Mouse (Mus musculus) heart, embryonic 13.5 days (tissue): ENCODE measurements around the gene Sap18b. TPM values are rescaled to one million over a fixed set of nuclear protein-coding genes. Genes with fewer than 3 reads are reported as not detected.
A peak's percentile ranks its signal among the peaks of the same experiment; 100 is the strongest.

ENCODE experiments used
- ATAC-seq: fragments of 200-750 bp; cut with Nextera tagmentation; 2 replicates; pipeline ENCODE4 v1.8.0; 2017; ENCODE audit warnings: moderate TSS enrichment; ENCODE audit not compliant: insufficient number of reproducible peaks, low FRiP score, low TSS enrichment; ENCODE audit errors: extremely low read depth
- H3K27ac ChIP-seq: fragments of 300-500 bp; sonication (generic); replicated peaks from 2 replicates; pipeline ENCODE4 v1.5.1; 2015; ENCODE audit warnings: moderate library complexity, mild to moderate bottlenecking, inconsistent platforms
- H3K27me3 ChIP-seq: fragments of 300-500 bp; sonication (generic); replicated peaks from 2 replicates; pipeline ENCODE4 v1.6.1; 2015; ENCODE audit warnings: mild to moderate bottlenecking, inconsistent platforms
- H3K36me3 ChIP-seq: fragments of 300-500 bp; sonication (generic); 2 replicates; pipeline ENCODE4 v1.6.1; 2015; ENCODE audit warnings: mild to moderate bottlenecking, inconsistent platforms
- H3K4me1 ChIP-seq: fragments of 300-500 bp; sonication (generic); 2 replicates; pipeline ENCODE4 v1.6.1; 2015; ENCODE audit warnings: inconsistent platforms
- H3K4me2 ChIP-seq: fragments of 300-500 bp; sonication (generic); 2 replicates; pipeline ENCODE4 v1.6.1; 2015; ENCODE audit warnings: inconsistent platforms, mild to moderate bottlenecking, moderate library complexity
- H3K4me3 ChIP-seq: fragments of 300-500 bp; sonication (generic); 2 replicates; pipeline ENCODE4 v1.5.1; 2015; ENCODE audit warnings: moderate library complexity, mild to moderate bottlenecking, inconsistent platforms
- H3K9ac ChIP-seq: fragments of 300-500 bp; sonication (generic); 2 replicates; pipeline ENCODE4 v1.6.1; 2015; ENCODE audit warnings: inconsistent platforms, mild to moderate bottlenecking, moderate library complexity
- H3K9me3 ChIP-seq: fragments of 300-500 bp; sonication (generic); 2 replicates; pipeline ENCODE4 v1.6.1; 2016; ENCODE audit warnings: inconsistent platforms
- WGBS: fragments of 180-500 bp; shearing (Covaris S2); methylation state at CpG from one replicate; pipeline ENCODE4 v1.1.7; 2015; ENCODE audit warnings: mixed read lengths; 5-methylcytosine and 5-hydroxymethylcytosine counted together
- polyA plus RNA-seq: library from polyadenylated mRNA; unstranded; fragments of >200 nt; fragmentation: Nextera tagmentation; extraction: Ambion mirVana; gene quantifications from 2 replicates; pipeline ENCODE4 v1.2.1, GENCODE M21; 2015

Gene Sap18b
- polyA plus RNA-seq, 1 experiment from 2014 or later: 255 TPM

DNA sequence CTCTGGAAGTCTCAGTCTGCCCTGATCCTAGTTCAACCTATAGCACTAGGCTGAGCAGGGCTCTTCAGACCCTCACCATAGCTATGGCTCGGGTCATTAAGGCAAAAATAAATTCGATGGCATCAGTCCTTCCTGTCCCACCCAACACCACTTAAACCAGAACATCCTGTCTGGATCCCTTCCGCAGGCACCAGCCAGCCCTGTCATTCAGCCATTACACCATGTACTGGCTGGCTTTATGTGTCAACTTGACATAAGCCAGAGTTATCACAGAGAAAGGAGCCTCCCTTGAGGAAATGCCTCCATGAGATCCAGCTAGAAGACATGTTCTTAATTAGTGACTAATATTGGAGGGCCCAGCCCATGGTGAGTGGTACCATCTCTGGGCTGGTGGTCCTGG lies 2.4 kb upstream of the Sap18b start:
- H3K4me2 ChIP-seq: no peak overlapping the region
- no peak for ATAC-seq
- no peaks in the 10 kb centered on the region for H3K36me3 ChIP-seq
- H3K27ac ChIP-seq: peak overlapping the region; percentile 59
- 19% methylated on average over 3 of the region's 3 CpGs for WGBS
- no peak overlapping the region for H3K9ac ChIP-seq
- peaks cover 27% of the 10 kb centered on the region for H3K4me1 ChIP-seq
- H3K4me3 ChIP-seq: no peak overlapping the region
- H3K27me3 ChIP-seq: no peaks in the 10 kb centered on the region
- no peaks in the 10 kb centered on the region for H3K9me3 ChIP-seq

DNA sequence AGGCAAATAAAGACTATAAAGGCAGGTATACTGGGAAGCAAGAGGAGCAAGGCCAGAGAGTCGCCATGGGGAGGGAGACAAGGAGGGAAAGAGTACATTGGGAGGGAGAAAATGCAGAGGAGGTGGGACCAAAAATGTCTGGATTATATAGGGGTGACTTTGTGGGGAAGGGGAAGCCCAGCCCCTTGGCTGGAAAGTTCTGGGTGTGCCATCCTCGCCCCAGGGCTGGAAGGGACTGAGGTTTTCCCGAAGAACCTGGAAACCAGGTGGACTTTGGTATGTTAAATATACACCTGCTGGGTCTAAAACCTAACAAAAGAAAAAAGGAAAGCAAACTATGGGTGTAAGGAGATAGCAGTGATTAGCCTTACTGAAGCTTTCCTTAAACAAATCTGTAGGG lies 5.0 kb downstream of the Sap18b start:
- Histone ChIP-seq H3K4me2 (no peak overlapping the region), H3K27ac (no peak overlapping the region), H3K4me3 (no peak overlapping the region), H3K4me1 (peaks cover 28% of the 10 kb centered on the region), H3K27me3 (no peaks in the 10 kb centered on the region), H3K36me3 (no peaks in the 10 kb centered on the region), H3K9me3 (no peaks in the 10 kb centered on the region), H3K9ac (no peak overlapping the region)
- ATAC-seq: no peak
- WGBS: 80% methylated on average over 3 of the region's 3 CpGs

DNA sequence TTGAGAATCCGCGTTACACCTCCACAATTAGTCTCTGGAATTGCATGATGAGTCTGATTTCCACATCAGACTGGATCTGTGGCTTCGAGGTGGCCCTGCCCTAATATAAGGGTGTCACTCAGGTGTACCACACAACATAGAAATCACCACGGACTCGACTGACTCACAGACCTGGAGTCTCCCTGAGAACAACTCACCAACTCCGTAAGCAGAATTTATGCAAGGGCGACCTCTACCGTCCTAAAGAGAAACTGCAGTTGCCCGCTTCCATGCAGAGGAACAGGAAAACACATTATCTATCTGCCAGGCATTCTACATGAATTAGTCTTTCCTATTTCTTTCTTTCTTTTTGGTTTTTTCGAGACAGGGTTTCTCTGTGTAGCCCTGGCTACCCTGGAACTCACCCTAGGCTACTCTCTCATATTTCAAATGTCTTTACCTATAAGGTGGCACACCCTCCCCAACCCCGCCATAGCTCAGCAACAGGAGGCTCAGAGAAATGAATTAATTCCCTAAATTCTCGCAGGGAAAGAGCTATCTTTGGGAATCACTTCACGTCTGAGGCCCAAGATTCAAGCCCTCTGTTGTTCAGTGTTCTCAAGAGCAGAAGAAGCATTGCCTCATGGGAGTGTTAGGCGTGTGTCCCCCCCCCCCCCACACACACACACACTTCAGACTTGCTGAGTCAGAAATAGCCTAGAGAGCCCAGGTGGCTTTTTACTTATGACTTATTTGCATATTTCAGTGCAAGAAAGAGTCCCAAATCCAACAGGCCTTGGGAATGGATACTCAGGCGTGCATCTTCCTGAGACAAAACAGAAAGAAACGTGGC lies 7.7 kb downstream of the Sap18b start:
- Histone ChIP-seq H3K36me3 (peaks cover 14% of the 10 kb centered on the region), H3K27ac (peak overlapping the region; percentile 51), H3K4me3 (peak overlapping the region; percentile 50), H3K4me2 (peak overlapping the region; percentile 74), H3K4me1 (peaks cover 24% of the 10 kb centered on the region), H3K27me3 (no peaks in the 10 kb centered on the region), H3K9ac (peak overlapping the region; percentile 73), H3K9me3 (no peaks in the 10 kb centered on the region)
- WGBS: 15% methylated on average over 16 of the region's 16 CpGs
- peak; percentile 42; the same call in 1 of the 2 replicates for ATAC-seq

DNA sequence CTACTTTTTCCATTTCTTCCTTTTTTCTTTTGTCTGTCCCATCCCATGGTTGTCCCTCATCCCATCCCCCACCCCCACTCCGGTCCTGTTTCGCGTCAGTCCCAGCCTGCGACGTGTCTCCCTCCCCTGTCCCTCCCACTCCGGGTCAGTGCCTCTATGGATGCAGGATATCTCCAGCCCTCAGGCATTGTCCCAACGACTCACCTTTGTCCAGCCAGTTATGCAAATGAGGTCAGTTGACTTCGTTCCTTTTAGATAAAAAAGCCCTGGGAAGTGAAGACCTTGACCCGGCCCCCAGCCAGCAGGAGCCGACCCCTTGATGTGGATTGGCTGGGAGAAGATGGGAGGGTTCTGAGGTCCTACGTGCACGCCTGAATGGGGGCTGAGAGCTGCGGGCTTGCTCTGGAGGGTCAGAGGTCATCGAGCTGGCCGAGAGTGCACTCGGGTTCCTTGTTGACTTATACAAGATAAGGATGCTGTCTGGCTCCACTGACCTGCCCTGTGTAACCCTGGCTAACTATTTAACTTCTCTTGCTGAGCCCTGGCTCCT lies 8.4 kb downstream of the Sap18b start:
- ATAC-seq: peak; percentile 70
- no peaks in the 10 kb centered on the region for H3K9me3 ChIP-seq
- H3K36me3 ChIP-seq: peaks cover 14% of the 10 kb centered on the region
- H3K4me2 ChIP-seq: peak overlapping the region; percentile 74
- peak overlapping the region; percentile 51; the same call in 1 of the 2 replicates for H3K27ac ChIP-seq
- WGBS: 1% methylated on average over 16 of the region's 16 CpGs
- peaks cover 18% of the 10 kb centered on the region for H3K4me1 ChIP-seq
- peak overlapping the region; percentile 73 for H3K9ac ChIP-seq
- peak overlapping the region; percentile 50 for H3K4me3 ChIP-seq
- no peaks in the 10 kb centered on the region for H3K27me3 ChIP-seq

DNA sequence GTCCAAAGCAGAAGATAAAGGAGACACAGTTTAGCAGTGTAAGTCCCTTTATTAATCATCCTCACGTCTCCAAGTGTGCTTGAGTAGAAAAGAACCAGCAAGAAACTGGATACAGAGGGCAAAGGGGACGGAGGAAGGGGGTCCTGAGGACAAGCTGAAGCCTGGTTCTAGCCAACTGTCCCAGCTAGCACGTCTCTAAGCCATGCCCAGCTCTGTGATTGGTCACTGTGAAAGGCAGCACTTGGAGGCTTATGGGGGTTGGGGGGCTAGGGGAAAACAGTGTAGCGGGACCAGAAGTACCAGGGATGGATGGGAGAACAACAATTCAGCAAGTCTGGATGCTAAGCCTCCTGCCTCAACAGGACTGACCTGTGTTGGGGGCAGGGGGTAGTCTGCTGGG lies 10.7 kb downstream of the Sap18b start:
- H3K4me3 ChIP-seq: no peak overlapping the region
- H3K4me2 ChIP-seq: no peak overlapping the region
- ATAC-seq: no peak
- H3K9me3 ChIP-seq: no peaks in the 10 kb centered on the region
- 78% methylated on average over 4 of the region's 4 CpGs for WGBS
- H3K27me3 ChIP-seq: no peaks in the 10 kb centered on the region
- no peak overlapping the region for H3K9ac ChIP-seq
- no peak overlapping the region for H3K27ac ChIP-seq
- peaks cover 18% of the 10 kb centered on the region for H3K4me1 ChIP-seq
- H3K36me3 ChIP-seq: peaks cover 36% of the 10 kb centered on the region

DNA sequence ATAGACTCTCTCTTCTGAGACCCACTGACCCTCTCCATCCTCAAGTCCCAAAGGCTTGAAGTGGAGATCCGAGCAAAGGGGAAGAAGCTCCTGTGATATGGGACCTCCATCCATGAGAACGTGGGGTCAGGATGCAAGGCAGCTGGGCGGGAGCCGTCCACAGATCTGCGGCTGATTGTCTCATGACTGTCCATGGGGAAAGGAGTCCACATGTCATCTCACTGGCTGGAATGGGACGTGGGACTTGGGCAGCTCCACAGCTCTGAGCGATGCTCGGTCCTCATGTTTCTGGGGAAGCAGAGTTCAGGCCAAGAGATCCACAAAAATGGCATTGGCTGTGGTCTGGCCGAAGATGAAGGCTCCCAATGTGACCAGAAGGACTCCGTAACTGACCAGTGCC lies 12.1 kb downstream of the Sap18b start:
- H3K9ac ChIP-seq: no peak overlapping the region
- no peak overlapping the region for H3K4me2 ChIP-seq
- WGBS: 84% methylated on average over 10 of the region's 10 CpGs
- H3K4me3 ChIP-seq: no peak overlapping the region
- H3K27ac ChIP-seq: no peak overlapping the region
- H3K4me1 ChIP-seq: peaks cover 16% of the 10 kb centered on the region
- no peaks in the 10 kb centered on the region for H3K27me3 ChIP-seq
- H3K9me3 ChIP-seq: no peaks in the 10 kb centered on the region
- peaks cover 50% of the 10 kb centered on the region for H3K36me3 ChIP-seq
- ATAC-seq: no peak

DNA sequence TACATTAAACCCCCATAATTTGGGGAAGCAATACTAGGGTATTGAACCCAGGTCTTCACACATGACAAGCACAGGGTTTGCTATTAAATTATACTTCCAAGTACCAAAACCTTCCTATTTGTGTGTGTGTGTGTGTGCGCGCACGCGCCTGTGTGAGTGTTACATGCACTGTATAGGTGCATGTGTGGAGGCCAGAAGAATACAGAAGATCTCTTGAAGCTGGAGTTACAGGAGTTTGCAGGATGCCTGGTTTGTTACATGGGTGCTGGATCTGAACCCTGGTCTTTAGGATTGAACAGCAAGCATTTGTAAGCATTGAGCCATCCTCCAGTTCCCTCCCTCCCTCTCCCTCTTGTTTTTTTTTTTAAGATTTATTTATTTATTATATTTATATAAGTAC lies 14.1 kb downstream of the Sap18b start:
- no peak overlapping the region for H3K9ac ChIP-seq
- no peak overlapping the region for H3K4me3 ChIP-seq
- H3K4me1 ChIP-seq: no peaks in the 10 kb centered on the region
- peaks cover 68% of the 10 kb centered on the region for H3K36me3 ChIP-seq
- no peaks in the 10 kb centered on the region for H3K27me3 ChIP-seq
- no peak overlapping the region for H3K4me2 ChIP-seq
- WGBS: 97% methylated on average over 4 of the region's 4 CpGs
- ATAC-seq: no peak
- no peak overlapping the region for H3K27ac ChIP-seq
- H3K9me3 ChIP-seq: no peaks in the 10 kb centered on the region

DNA sequence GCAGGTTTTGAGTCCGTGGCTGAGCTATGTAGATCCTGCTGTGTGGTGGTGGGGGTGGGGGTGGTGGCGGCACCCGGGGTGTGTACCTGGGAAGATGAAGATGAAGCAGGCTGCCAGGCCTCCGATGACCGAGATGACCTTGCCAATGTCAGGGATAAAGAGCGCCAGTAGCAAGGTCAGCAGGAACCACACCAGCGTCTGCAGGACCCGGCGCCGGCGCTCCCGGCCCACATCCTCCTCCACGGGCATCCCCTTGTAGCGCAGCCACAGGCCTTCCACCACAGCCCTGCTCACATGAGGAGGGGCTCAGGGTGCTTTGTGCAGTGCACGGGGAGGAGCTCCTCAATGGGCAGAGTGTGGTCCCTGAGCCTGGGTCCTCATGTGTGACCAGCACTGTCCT lies 16.3 kb downstream of the Sap18b start:
- H3K9ac ChIP-seq: no peak overlapping the region
- H3K4me1 ChIP-seq: peaks cover 9% of the 10 kb centered on the region
- no peak for ATAC-seq
- no peaks in the 10 kb centered on the region for H3K27me3 ChIP-seq
- WGBS: 85% methylated on average over 15 of the region's 15 CpGs
- no peak overlapping the region for H3K27ac ChIP-seq
- no peak overlapping the region for H3K4me3 ChIP-seq
- H3K9me3 ChIP-seq: no peaks in the 10 kb centered on the region
- H3K36me3 ChIP-seq: peaks cover 85% of the 10 kb centered on the region
- no peak overlapping the region for H3K4me2 ChIP-seq

DNA sequence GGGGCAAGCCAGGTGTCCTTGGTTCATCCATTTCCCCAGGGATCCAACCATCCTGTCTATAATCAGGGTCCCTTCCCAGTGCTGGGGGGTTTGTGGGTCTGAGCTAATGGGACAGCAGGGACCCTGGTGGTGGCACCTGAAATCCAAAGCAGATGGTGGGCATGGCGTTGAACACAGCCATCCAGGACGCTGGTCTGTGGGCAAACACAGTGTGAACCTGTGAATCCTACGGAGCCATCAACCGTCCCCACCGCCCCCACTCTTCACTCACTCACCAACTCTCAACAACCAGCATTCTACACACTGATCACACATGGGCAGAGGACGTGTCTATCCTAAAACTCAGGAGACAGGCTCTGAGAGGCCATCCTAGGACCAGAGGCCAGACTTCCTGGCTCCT lies 18.8 kb downstream of the Sap18b start:
- no peak overlapping the region for H3K4me2 ChIP-seq
- H3K27me3 ChIP-seq: no peaks in the 10 kb centered on the region
- H3K27ac ChIP-seq: no peak overlapping the region
- no peak for ATAC-seq
- no peak overlapping the region for H3K9ac ChIP-seq
- WGBS: 85% methylated on average over 6 of the region's 6 CpGs
- peaks cover 83% of the 10 kb centered on the region for H3K36me3 ChIP-seq
- no peak overlapping the region for H3K4me3 ChIP-seq
- H3K9me3 ChIP-seq: no peaks in the 10 kb centered on the region
- H3K4me1 ChIP-seq: peaks cover 9% of the 10 kb centered on the region

DNA sequence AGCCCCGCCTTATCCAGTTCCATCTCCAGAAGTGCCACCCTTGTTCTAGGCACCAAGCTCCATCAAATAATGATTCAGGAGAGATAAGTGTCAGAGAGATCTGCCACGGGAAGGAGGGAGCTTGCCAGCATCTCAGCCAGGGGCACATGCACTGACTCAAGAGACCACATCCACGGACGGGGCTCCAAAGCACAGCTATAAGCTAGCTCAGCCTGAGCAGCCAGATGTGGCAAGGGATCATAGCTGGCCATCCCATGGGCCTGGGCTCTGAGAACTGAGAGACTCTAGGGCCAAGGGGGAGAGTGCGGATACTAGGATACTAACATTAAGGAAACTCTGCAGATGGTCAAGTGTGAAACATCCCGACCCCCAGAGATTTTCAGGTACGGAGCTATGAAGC lies 19.9 kb downstream of the Sap18b start:
- Histone ChIP-seq H3K4me1 (peaks cover 9% of the 10 kb centered on the region), H3K9me3 (no peaks in the 10 kb centered on the region), H3K4me3 (no peak overlapping the region), H3K4me2 (no peak overlapping the region), H3K36me3 (peaks cover 73% of the 10 kb centered on the region), H3K27me3 (no peaks in the 10 kb centered on the region), H3K9ac (no peak overlapping the region), H3K27ac (no peak overlapping the region)
- 78% methylated on average over 7 of the region's 7 CpGs for WGBS
- ATAC-seq: no peak

DNA sequence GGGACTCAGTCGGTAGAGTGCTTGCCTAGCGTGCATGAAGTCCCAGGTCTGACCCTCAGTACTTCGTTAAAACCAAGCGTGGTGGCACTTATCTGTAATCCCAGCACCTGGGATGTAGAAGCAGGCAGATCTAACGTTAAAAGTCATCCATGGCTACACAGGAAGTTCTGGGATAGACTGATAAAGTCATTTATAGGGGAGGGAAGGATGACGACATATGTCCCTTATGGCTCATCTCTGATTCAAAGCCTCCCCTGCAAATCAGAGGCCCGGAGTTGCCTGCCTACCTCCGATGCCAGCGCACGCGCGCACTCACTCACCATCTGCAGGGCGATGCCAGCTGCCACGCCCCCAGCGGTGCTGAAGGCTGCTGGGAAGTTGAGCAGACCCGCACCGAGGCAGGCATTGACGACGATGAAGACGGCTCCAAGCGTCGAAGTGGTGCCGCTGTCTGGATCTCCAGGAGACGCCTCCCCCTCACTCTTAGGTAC lies 23.0 kb downstream of the Sap18b start:
- H3K9me3 ChIP-seq: no peaks in the 10 kb centered on the region

More for the DNA sequence above, 23.0 kb downstream of the Sap18b start:
- no peak overlapping the region for H3K9ac ChIP-seq
- peaks cover 44% of the 10 kb centered on the region for H3K36me3 ChIP-seq
- 69% methylated on average over 24 of the region's 24 CpGs for WGBS
- H3K27ac ChIP-seq: no peak overlapping the region
- H3K4me2 ChIP-seq: no peak overlapping the region; the same call in 1 of the 2 replicates
- no peaks in the 10 kb centered on the region for H3K27me3 ChIP-seq
- peaks cover 21% of the 10 kb centered on the region for H3K4me1 ChIP-seq
- ATAC-seq: no peak
- no peak overlapping the region for H3K4me3 ChIP-seq
